Mouse (Mus musculus) T-helper 2 cell (primary cell): ENCODE results near the gene Mgmt.

Experiments used
- in situ Hi-C: fragments of 300-600 bp; cut with MboI, MseI; formaldehyde crosslinking; loops from one replicate; pipeline ENCODE4 v1.15.1; 2025; ENCODE audit warnings: high pct_unique_total_duplicates

Mgmt gene

GRCm38 (mm10) chr7:137056126-137056525, 161.7 kb downstream of the Mgmt start:
- in situ Hi-C loops = no loop called here

- in situ Hi-C loops = no loop called here
Observed at GRCm38 (mm10) chr7:137060488-137060887, 166.1 kb downstream of the Mgmt start.

GRCm38 (mm10) chr7:137061109-137061508, 166.7 kb downstream of the Mgmt start:
- in situ Hi-C loops = no loop called here

- in situ Hi-C loops = no loop called here
Observed at GRCm38 (mm10) chr7:137064255-137064654, 169.8 kb downstream of the Mgmt start.

- in situ Hi-C loops = no loop called here
Observed at GRCm38 (mm10) chr7:137065408-137065807, 171.0 kb downstream of the Mgmt start.

GRCm38 (mm10) chr7:137066211-137066610, 171.8 kb downstream of the Mgmt start:
- in situ Hi-C loops = no loop called here

- in situ Hi-C loops = no loop called here
Observed at GRCm38 (mm10) chr7:137066997-137067396, 172.6 kb downstream of the Mgmt start.

GRCm38 (mm10) chr7:137067758-137068157, 173.3 kb downstream of the Mgmt start:
- in situ Hi-C loops = no loop called here

GRCm38 (mm10) chr7:137068796-137069195, 174.4 kb downstream of the Mgmt start:
- in situ Hi-C loops = no loop called here

- in situ Hi-C loops = no loop called here
Observed at GRCm38 (mm10) chr7:137069768-137070167, 175.4 kb downstream of the Mgmt start.

- in situ Hi-C loops = no loop called here
Observed at GRCm38 (mm10) chr7:137071346-137071745, 176.9 kb downstream of the Mgmt start.

- in situ Hi-C loops = no loop called here
Observed at GRCm38 (mm10) chr7:137073878-137074277, 179.5 kb downstream of the Mgmt start.

GRCm38 (mm10) chr7:137074324-137074723, 179.9 kb downstream of the Mgmt start:
- in situ Hi-C loops = no loop called here

GRCm38 (mm10) chr7:137075301-137075700, 180.9 kb downstream of the Mgmt start:
- in situ Hi-C loops = no loop called here

- in situ Hi-C loops = no loop called here
Observed at GRCm38 (mm10) chr7:137080171-137080570, 185.8 kb downstream of the Mgmt start.

GRCm38 (mm10) chr7:137082171-137082570, 187.8 kb downstream of the Mgmt start:
- in situ Hi-C loops = no loop called here

- in situ Hi-C loops = no loop called here
Observed at GRCm38 (mm10) chr7:137084651-137085050, 190.2 kb downstream of the Mgmt start.

- in situ Hi-C loops = no loop called here
Observed at GRCm38 (mm10) chr7:137085969-137086606, 191.7 kb downstream of the Mgmt start.

GRCm38 (mm10) chr7:137087136-137087535, 192.7 kb downstream of the Mgmt start:
- in situ Hi-C loops = no loop called here

- in situ Hi-C loops = no loop called here
Observed at GRCm38 (mm10) chr7:137088141-137088540, 193.7 kb downstream of the Mgmt start.

GRCm38 (mm10) chr7:137094551-137094950, 200.1 kb downstream of the Mgmt start:
- in situ Hi-C loops = no loop called here

GRCm38 (mm10) chr7:137095702-137096101, 201.3 kb downstream of the Mgmt start:
- in situ Hi-C loops = no loop called here

- in situ Hi-C loops = no loop called here
Observed at GRCm38 (mm10) chr7:137099766-137100165, 205.4 kb downstream of the Mgmt start.

GRCm38 (mm10) chr7:137102606-137103195, 208.3 kb downstream of the Mgmt start:
- in situ Hi-C loops = no loop called here
